Mouse (Mus musculus): ENCODE measurements at regions not wholly inside any gene's neighbourhood (a gene's known extent, or its start where the extent isn't known, plus 50 kb on each side); places are given as distances from the start of the nearest gene placed in this dataset.

DNA sequence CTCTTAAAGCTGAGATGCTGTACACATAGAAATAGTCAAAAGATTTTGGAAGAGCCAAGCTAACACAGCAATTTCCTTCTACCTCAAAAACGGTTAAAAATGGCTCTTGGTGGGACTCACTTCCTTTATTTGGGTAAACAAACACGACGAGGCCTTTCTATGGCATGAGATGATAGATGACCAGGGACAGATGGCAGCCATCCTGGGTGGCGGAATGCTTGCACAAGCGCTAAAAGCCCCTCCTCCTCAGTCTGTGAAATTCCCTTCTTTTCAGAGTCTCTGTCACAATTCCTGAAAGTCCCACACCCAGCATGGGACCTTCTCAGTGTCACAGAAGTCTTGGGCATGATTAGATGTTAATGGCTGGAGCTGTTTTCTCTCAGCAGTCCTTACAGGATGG is 59.3 kb upstream of the Ado start:
- DNase-seq (ENCODE audit: low spot score in 2 of 2): no peak

DNA sequence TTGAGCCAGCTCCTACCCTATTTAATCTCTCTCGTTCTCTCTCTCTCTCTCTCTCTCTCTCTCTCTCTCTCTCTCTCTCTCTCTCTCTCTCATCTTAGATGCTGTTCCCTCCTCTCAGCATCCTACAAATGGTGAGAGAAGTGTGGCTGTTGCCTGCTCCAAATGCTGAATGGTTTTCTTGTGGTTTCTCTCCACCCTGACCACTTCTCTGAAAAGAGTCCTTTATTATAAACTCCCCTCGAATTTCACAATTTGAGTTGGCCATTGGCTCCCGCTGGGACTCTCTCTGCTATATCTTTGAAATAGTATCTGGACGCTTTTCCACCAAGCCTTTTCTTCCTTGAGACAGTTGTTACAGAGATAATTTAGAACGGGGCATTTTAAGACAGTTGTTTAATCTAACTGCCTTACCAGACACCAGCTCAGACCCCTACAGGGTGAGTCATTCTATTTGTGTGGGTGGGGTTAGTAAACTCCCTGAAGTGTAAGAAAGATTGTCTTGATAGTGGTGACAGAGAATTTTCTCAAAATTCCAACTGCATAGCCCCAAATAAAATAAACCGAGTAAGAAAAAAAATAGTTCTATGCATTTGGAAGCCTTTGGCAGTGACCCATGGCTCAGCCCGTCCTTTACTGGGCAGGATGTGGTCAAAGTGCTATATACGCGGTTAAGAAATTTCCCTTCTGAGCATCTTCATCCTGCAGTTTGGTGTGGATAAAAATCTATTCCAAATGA is 58.7 kb upstream of the Ado start:
- no peak for DNase-seq (ENCODE audit: low spot score in 2 of 2)

DNA sequence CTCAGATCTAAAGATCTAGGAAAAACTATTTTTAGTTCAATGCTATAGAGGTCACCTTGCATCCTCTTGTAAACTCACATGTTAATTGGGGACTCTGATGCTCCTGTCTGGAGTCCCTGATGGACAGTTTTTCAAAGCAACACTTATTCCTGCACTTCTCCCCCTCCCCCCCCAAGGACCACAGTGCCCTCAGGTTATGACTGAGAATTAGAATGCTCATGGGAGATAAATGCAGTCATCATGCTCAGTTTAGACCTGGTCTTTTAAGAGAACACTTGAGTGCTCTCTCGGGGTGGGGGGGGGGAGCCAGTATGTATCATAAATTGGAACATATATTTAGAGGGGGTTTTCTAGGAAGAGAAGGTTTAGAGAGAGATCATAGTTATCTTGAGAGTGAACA is 58.0 kb upstream of the Ado start:
- no peak for DNase-seq (ENCODE audit: low spot score in 2 of 2)

DNA sequence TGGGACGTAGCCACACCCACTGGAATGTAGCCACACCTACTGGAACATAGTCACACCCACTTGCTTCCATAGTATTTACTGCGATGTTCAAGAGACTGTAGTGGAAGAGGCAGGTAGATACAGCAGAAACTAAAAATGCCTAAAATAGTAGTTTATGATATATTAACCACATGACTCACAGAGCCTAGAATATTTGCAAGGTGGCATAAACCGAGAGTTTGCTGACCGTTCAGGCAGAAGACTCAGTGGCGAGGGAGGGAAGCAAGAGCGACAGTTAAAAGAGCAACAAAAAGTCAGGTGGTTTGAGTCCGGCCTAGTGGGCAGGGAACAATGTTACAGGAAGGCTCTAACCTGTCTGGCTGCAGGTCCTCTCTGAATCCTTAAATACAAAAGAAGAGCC is 50.6 kb upstream of the Ado start:
- no peak for DNase-seq (ENCODE audit: low spot score in 2 of 2)

DNA sequence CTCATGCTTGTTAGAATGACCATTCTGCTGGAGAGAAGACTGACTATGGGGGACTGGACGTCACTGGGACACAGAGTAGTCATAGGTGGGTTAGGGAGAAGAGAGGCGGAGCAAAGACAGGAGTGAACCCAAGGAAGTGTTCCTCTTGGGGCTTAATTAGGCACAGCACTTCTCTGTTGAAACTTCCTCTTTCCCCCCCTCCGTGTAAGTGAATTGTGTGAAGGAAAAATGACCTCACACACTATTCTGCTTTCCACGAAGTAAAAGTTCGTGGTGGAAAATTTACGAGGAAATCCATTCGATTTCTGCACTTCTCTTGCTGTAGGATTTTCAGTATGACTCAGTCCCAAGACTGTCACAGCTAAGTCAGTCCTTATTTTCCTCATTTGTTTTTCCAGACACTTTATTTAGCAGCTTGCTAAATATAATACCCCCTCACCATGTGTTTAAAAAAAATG is 49.9 kb upstream of the Ado start:
- DNase-seq (ENCODE audit: low spot score in 2 of 2): no peak

All from cerebellum, postnatal 4 days (tissue).